Mouse (Mus musculus): Measurements from ENCODE around the gene Ccm2l.

- TF ChIP-seq FLI1 (IDR thresholded peaks at IDR 0.05; ENCODE audit: low read length) (no peak), GATA1 (IDR thresholded peaks at IDR 0.05; ENCODE audit: borderline replicate concordance, low read length) (no peak)
These were observed 23.6 kb downstream of the Ccm2l start for GRCm38 (mm10) chr2:153089316-153089715.
